Mouse (Mus musculus): ENCODE data around the gene Edn2. TPM values are rescaled to one million over a fixed set of nuclear protein-coding genes. Genes with fewer than 3 reads are reported as not detected.
A peak's percentile ranks its signal among the peaks of the same experiment; 100 is the strongest.

The Edn2 gene
- total and polyA plus RNA-seq, 2 experiments from 2014 or later = 0.13 TPM; not detected in 1

DNA sequence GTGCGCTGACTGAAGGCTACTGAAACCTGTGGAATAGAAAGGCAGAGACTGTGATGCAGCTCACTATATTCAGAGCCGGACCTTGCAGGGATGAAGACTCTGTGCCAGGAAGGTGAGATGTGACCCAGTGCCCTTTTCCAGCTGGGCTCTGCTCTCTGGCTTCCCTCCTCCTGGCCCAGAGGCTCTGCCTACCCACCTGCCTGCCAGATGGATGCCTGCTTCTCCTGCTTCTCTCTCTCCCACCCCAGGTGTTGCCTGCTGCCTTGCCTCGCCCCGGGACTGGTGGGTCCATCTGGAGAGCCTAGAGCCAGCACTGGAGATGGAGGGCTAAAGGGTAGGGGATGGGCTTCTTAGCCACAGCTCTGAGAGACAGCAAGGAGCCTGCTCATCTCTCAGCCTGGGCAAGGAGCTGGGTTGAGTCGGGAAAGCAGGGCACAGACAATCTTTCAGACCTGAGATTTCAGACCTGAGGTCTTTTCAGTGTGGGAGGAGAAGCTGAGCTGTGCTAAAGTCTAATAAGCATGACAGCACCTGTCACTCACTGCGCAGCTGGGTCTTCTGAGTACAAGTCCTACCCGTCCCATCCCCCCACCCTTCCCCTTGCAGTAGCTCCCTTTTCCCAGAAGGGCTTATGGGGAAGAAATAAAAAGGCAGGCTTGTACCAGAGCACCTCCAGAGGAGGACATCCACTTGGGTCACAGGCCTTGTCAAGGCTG lies 39.7 kb downstream of the Edn2 start:
- ATAC-seq (no peak), DNase-seq (no peak)
- 84% methylated on average over 7 of the region's 7 CpGs for WGBS
- TF ChIP-seq CTCF (IDR thresholded peaks at IDR 0.05; ENCODE audit: low read depth) = no peak
- no peak overlapping the region for H3K9ac ChIP-seq
- no peaks in the 10 kb centered on the region for H3K27me3 ChIP-seq (ENCODE audit: insufficient read depth, low read length)
- no peaks in the 10 kb centered on the region for H3K4me1 ChIP-seq (ENCODE audit: insufficient read depth)
- no peak overlapping the region for H3K27ac ChIP-seq (ENCODE audit: low read depth, low read length)
- no peak overlapping the region for H3K4me3 ChIP-seq (ENCODE audit: low read depth, low read length)
- no peaks in the 10 kb centered on the region for H3K36me3 ChIP-seq (ENCODE audit: insufficient read depth)
- H3K9me3 ChIP-seq (ENCODE audit: low read length) = no peaks in the 10 kb centered on the region
- H3K4me2 ChIP-seq (ENCODE audit: low read depth) = no peak overlapping the region

- no peak for DNase-seq
- no peak for TF ChIP-seq CTCF (IDR thresholded peaks at IDR 0.05; ENCODE audit: low read depth)
- 59% methylated on average over 9 of the region's 9 CpGs for WGBS
- no peak for ATAC-seq
- H3K9ac ChIP-seq = no peak overlapping the region
- no peak overlapping the region for H3K4me2 ChIP-seq (ENCODE audit: low read depth)
- H3K9me3 ChIP-seq (ENCODE audit: low read length) = no peaks in the 10 kb centered on the region
- H3K27me3 ChIP-seq (ENCODE audit: insufficient read depth, low read length) = no peaks in the 10 kb centered on the region
- no peak overlapping the region for H3K27ac ChIP-seq (ENCODE audit: low read depth, low read length)
- no peaks in the 10 kb centered on the region for H3K4me1 ChIP-seq (ENCODE audit: insufficient read depth)
- H3K36me3 ChIP-seq (ENCODE audit: insufficient read depth) = no peaks in the 10 kb centered on the region
- H3K4me3 ChIP-seq (ENCODE audit: low read depth, low read length) = no peak overlapping the region
Observed at GRCm38 (mm10) chr4:120204357-120204942, 43.4 kb downstream of the Edn2 start.

DNA sequence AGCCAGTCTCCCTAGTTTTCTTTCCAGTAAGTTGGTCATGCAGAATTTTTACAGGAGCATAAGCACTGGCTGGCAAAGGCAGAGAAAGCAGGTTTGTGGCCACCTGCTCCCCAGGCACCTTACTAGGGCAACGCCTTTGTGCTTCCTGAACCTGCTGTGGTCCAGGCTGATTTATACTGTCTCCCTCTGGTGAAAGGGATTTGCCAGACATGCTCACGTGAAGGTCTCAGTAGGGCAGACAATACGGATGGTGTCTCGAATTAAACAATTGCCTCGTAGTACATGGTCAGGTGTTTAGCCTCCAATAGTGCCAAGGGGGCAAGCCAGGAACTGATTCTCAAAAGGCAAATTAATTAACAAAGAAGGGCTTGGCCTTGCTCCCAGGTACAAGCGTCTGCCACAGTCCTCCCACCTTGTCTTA lies 45.5 kb downstream of the Edn2 start:
- no peak for DNase-seq
- ATAC-seq = no peak
- Histone ChIP-seq H3K9me3 (ENCODE audit: low read length) (no peaks in the 10 kb centered on the region), H3K4me2 (ENCODE audit: low read depth) (no peak overlapping the region), H3K36me3 (ENCODE audit: insufficient read depth) (no peaks in the 10 kb centered on the region), H3K4me3 (ENCODE audit: low read depth, low read length) (no peak overlapping the region), H3K4me1 (ENCODE audit: insufficient read depth) (no peaks in the 10 kb centered on the region), H3K9ac (no peak overlapping the region), H3K27me3 (ENCODE audit: insufficient read depth, low read length) (no peaks in the 10 kb centered on the region), H3K27ac (ENCODE audit: low read depth, low read length) (no peak overlapping the region)
- TF ChIP-seq CTCF (IDR thresholded peaks at IDR 0.05; ENCODE audit: low read depth) = no peak
- 60% methylated on average over 6 of the region's 6 CpGs for WGBS

DNA sequence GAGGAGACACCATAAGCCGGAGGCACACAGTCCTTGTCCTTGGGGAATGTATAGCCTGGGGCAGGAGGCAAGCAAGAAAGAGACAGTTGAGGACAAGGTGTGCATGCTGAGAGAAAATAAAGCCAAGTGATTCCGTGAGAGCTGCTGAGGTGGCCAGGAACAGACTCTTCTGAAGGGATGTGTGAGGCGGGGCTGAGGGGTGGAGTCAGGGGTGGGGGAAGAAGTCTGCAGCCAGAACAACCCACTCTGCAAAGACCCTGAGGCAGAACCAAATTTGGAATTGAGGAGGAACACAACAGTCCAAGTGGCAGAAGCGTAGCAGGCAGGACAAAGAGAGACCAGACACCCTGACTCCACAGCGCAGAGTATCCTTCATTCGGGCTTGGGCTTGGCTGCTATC lies 51.1 kb downstream of the Edn2 start:
- TF ChIP-seq CTCF (IDR thresholded peaks at IDR 0.05; ENCODE audit: low read depth) = no peak
- Histone ChIP-seq H3K9me3 (ENCODE audit: low read length) (no peaks in the 10 kb centered on the region), H3K4me3 (ENCODE audit: low read depth, low read length) (no peak overlapping the region), H3K4me2 (ENCODE audit: low read depth) (no peak overlapping the region), H3K4me1 (ENCODE audit: insufficient read depth) (no peaks in the 10 kb centered on the region), H3K27ac (ENCODE audit: low read depth, low read length) (no peak overlapping the region), H3K36me3 (ENCODE audit: insufficient read depth) (no peaks in the 10 kb centered on the region), H3K9ac (no peak overlapping the region), H3K27me3 (ENCODE audit: insufficient read depth, low read length) (no peaks in the 10 kb centered on the region)
- 59% methylated on average over 6 of the region's 6 CpGs for WGBS
- ATAC-seq (no peak), DNase-seq (no peak)

DNA sequence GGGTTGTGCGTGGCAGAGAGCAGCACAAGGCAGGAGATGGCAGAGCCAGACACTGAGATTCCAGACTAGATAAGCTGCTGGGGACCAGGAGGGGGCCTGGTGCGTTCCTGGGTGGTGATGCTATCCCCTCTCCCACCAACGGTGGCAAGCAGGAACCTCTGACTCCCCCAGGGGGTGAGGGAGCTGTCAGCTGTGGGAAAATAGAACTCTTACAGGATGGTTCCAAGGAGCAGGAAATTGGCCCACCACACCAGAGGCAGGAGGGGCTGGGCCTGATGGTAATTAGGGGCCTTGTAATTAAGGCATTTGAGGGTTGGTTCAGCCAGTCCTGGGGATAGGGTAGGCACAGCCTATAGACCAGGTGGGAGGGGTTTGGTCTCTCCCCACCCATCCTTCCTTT lies 51.8 kb downstream of the Edn2 start:
- no peak overlapping the region for H3K4me3 ChIP-seq (ENCODE audit: low read depth, low read length)
- WGBS = 40% methylated on average over 3 of the region's 3 CpGs
- no peak for ATAC-seq

DNA sequence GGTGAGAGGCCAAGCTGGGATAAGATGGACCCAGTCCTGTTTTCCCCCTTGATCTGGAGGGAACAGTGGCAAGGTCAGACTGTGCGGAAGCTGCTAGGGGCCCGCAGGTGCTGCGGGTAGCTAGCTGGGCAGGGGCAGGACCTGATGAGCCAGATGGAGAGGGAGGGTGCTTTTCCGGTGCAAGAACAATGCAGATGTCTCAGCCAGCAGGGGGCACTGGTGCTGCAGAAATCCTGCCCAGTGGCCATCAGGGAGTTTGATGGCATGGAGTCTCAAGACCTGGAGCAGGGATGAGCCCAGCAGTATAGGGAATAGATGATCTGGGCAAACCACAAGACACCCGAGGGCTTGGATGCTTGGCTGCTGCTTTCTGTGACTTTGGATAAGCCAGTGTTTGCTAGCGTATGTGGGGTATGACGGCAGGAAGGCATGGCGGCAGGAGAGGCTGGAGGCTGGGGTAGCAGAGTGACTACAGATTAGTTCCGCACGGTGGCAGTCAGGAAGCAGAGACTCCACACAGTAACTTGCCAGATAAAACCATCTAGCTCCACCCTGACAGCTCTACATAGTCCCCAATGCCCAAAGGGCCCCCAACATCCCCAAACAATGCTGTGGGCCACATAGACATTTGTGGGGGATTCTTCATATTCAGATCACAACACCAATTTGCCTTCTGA lies 55.0 kb downstream of the Edn2 start:
- DNase-seq = peak; percentile 76
- peak; percentile 79 for TF ChIP-seq CTCF (IDR thresholded peaks at IDR 0.05; ENCODE audit: low read depth)
- no peak overlapping the region for H3K4me2 ChIP-seq (ENCODE audit: low read depth)

More for the DNA sequence above, 51.8 kb downstream of the Edn2 start:
- no peaks in the 10 kb centered on the region for H3K4me1 ChIP-seq (ENCODE audit: insufficient read depth)
- no peak overlapping the region for H3K27ac ChIP-seq (ENCODE audit: low read depth, low read length)
- no peaks in the 10 kb centered on the region for H3K9me3 ChIP-seq (ENCODE audit: low read length)
- H3K4me2 ChIP-seq (ENCODE audit: low read depth) = no peak overlapping the region
- H3K9ac ChIP-seq = no peak overlapping the region
- TF ChIP-seq CTCF (IDR thresholded peaks at IDR 0.05; ENCODE audit: low read depth) = no peak
- no peaks in the 10 kb centered on the region for H3K27me3 ChIP-seq (ENCODE audit: insufficient read depth, low read length)
- no peak for DNase-seq
- no peaks in the 10 kb centered on the region for H3K36me3 ChIP-seq (ENCODE audit: insufficient read depth)

DNA sequence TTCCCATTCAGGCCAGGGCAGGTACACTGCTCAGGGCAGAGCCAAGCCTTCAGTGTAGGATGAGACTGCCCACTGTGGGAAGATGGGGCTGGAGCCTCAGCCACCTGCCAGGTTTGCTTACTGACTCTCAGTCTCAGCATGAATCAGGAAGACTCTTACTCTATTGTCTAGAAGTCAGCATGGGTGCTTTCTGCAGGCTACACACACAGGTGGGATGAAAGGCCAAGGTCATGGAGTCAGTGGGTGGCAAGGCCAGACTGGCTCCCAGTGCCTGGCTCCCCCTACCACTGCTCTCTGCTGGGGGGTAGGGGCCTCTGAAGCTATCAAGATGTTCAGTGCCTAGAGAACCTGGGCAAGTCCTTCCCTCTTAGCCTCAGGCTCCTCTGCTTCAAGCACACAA lies 55.9 kb downstream of the Edn2 start:
- no peak for DNase-seq
- Histone ChIP-seq H3K4me3 (ENCODE audit: low read depth, low read length) (no peak overlapping the region), H3K4me1 (ENCODE audit: insufficient read depth) (no peaks in the 10 kb centered on the region), H3K4me2 (ENCODE audit: low read depth) (no peak overlapping the region), H3K27ac (ENCODE audit: low read depth, low read length) (no peak overlapping the region), H3K36me3 (ENCODE audit: insufficient read depth) (no peaks in the 10 kb centered on the region), H3K27me3 (ENCODE audit: insufficient read depth, low read length) (no peaks in the 10 kb centered on the region), H3K9me3 (ENCODE audit: low read length) (no peaks in the 10 kb centered on the region), H3K9ac (no peak overlapping the region)
- ATAC-seq = no peak
- TF ChIP-seq CTCF (IDR thresholded peaks at IDR 0.05; ENCODE audit: low read depth) = no peak

More for the DNA sequence above, 55.0 kb downstream of the Edn2 start:
- no peaks in the 10 kb centered on the region for H3K4me1 ChIP-seq (ENCODE audit: insufficient read depth)
- WGBS = 26% methylated on average over 10 of the region's 10 CpGs
- H3K36me3 ChIP-seq (ENCODE audit: insufficient read depth) = no peaks in the 10 kb centered on the region
- no peak overlapping the region for H3K9ac ChIP-seq
- H3K4me3 ChIP-seq (ENCODE audit: low read depth, low read length) = no peak overlapping the region
- no peaks in the 10 kb centered on the region for H3K27me3 ChIP-seq (ENCODE audit: insufficient read depth, low read length)
- H3K9me3 ChIP-seq (ENCODE audit: low read length) = no peaks in the 10 kb centered on the region
- peak; percentile 73 for ATAC-seq
- no peak overlapping the region for H3K27ac ChIP-seq (ENCODE audit: low read depth, low read length)

Other genes with a start within 250 kb of the Edn2 start
- not detected in 2 replicates for gene AL607142.1, start 96.2 kb upstream of the Edn2 start, total RNA-seq (2014; rRNA removed)
- not detected in 2 replicates for gene AL607142.1, start 96.2 kb upstream of the Edn2 start, polyA plus RNA-seq (2015; fragmentation: Nextera tagmentation; extraction: Ambion mirVana)
- gene Foxo6, start 126.1 kb downstream of the Edn2 start, total RNA-seq (2014; rRNA removed) = 40.8 and 44.0 TPM in 2 replicates
- 3.5 and 3.6 TPM in 2 replicates for gene Foxo6, start 126.1 kb downstream of the Edn2 start, polyA plus RNA-seq (2015; fragmentation: Nextera tagmentation; extraction: Ambion mirVana)
- 43.9 and 47.1 TPM in 2 replicates for gene Scmh1, start 244.1 kb downstream of the Edn2 start, total RNA-seq (2014; rRNA removed)
- gene Scmh1, start 244.1 kb downstream of the Edn2 start, polyA plus RNA-seq (2015; fragmentation: Nextera tagmentation; extraction: Ambion mirVana) = 40.4 and 56.4 TPM in 2 replicates

Measured in forebrain, postnatal 0 days (tissue).